Mouse (Mus musculus) forebrain, embryonic 11.5 days (tissue): ENCODE data around the gene Zkscan3. TPM values are rescaled to one million over a fixed set of nuclear protein-coding genes. Genes with fewer than 3 reads are reported as not detected.

Experiments
- ATAC-seq: fragments of 200-750 bp; cut with Nextera tagmentation; replicated peaks from 2 replicates; pipeline ENCODE4 v1.8.0; 2017; ENCODE audit warnings: moderate TSS enrichment; ENCODE audit not compliant: low FRiP score
- DNase-seq: peaks from one replicate; pipeline ENCODE4 v3.0.0-alpha.2; 2017; ENCODE audit warnings: low spot score
- H3K27ac ChIP-seq: fragments of 300-500 bp; sonication (generic); 2 replicates; pipeline ENCODE4 v1.5.1; 2014; ENCODE audit warnings: low read depth, low read length
- H3K27me3 ChIP-seq: fragments of 300-500 bp; sonication (generic); 2 replicates; pipeline ENCODE4 v1.6.1; 2014; ENCODE audit warnings: mild to moderate bottlenecking, low read length, mixed read lengths; ENCODE audit not compliant: control insufficient read depth, insufficient read depth
- H3K36me3 ChIP-seq: fragments of 300-500 bp; sonication (generic); 2 replicates; pipeline ENCODE4 v1.6.1; 2014; ENCODE audit warnings: mild to moderate bottlenecking, low read length, moderate library complexity, mixed read lengths; ENCODE audit not compliant: control insufficient read depth, insufficient read depth
- H3K4me1 ChIP-seq: fragments of 300-500 bp; sonication (generic); replicated peaks from 2 replicates; pipeline ENCODE4 v1.6.1; 2014; ENCODE audit warnings: low read length, mixed read lengths; ENCODE audit not compliant: control insufficient read depth, insufficient read depth
- H3K4me2 ChIP-seq: fragments of 300-500 bp; sonication (generic); 2 replicates; pipeline ENCODE4 v1.6.1; 2014; ENCODE audit warnings: low read depth, mild to moderate bottlenecking, low read length, moderate library complexity, mixed read lengths; ENCODE audit not compliant: severe bottlenecking
- H3K4me3 ChIP-seq: fragments of 300-500 bp; sonication (generic); 2 replicates; pipeline ENCODE4 v1.5.1; 2014; ENCODE audit warnings: low read depth, low read length
- H3K9ac ChIP-seq: fragments of 300-500 bp; sonication (generic); 2 replicates; pipeline ENCODE4 v1.6.1; 2014; ENCODE audit warnings: low read length
- H3K9me3 ChIP-seq: fragments of 300-500 bp; sonication (generic); 2 replicates; pipeline ENCODE4 v1.6.1; 2016; ENCODE audit warnings: low read length, mixed read lengths; ENCODE audit not compliant: control insufficient read depth
- WGBS: fragments of 180-500 bp; shearing (Covaris S2); extraction: QIAGEN DNeasy Blood & Tissue Kit; methylation state at CpG from one replicate; pipeline ENCODE4 v1.1.7; 2014; 5-methylcytosine and 5-hydroxymethylcytosine counted together
- polyA plus RNA-seq: library from polyadenylated mRNA; unstranded; fragments of >200 nt; fragmentation: Nextera tagmentation; extraction: Ambion mirVana; gene quantifications from 2 replicates; pipeline ENCODE4 v1.2.1, GENCODE M21; 2014

The Zkscan3 gene
- polyA plus RNA-seq, 1 experiment from 2014 or later: 91.3 TPM

- no peaks in the 10 kb centered on the region for H3K27me3 ChIP-seq
- no peak for ATAC-seq
- no peak overlapping the region for H3K4me3 ChIP-seq
- no peaks in the 10 kb centered on the region for H3K36me3 ChIP-seq
- no peaks in the 10 kb centered on the region for H3K9me3 ChIP-seq
- 68% methylated on average over 6 of the region's 6 CpGs for WGBS
- H3K9ac ChIP-seq: no peak overlapping the region
- no peak overlapping the region for H3K4me2 ChIP-seq
- no peak for DNase-seq
- H3K4me1 ChIP-seq: no peaks in the 10 kb centered on the region
- H3K27ac ChIP-seq: no peak overlapping the region
These were observed 16.3 kb upstream of the Zkscan3 start for GRCm38 (mm10) chr13:21418865-21419264.

- no peaks in the 10 kb centered on the region for H3K36me3 ChIP-seq
These were observed 14.9 kb upstream of the Zkscan3 start for GRCm38 (mm10) chr13:21417298-21418010.

GRCm38 (mm10) chr13:21415750-21416149 is 13.2 kb upstream of the Zkscan3 start:
- Histone ChIP-seq H3K9ac (no peak overlapping the region), H3K27me3 (no peaks in the 10 kb centered on the region), H3K9me3 (no peaks in the 10 kb centered on the region), H3K4me3 (no peak overlapping the region), H3K4me1 (no peaks in the 10 kb centered on the region), H3K27ac (no peak overlapping the region), H3K36me3 (no peaks in the 10 kb centered on the region), H3K4me2 (no peak overlapping the region)
- no peak for ATAC-seq
- 87% methylated on average over 2 of the region's 2 CpGs for WGBS
- DNase-seq: no peak

More at GRCm38 (mm10) chr13:21417298-21418010, 14.9 kb upstream of the Zkscan3 start:
- 83% methylated on average over 6 of the region's 6 CpGs for WGBS
- no peaks in the 10 kb centered on the region for H3K9me3 ChIP-seq
- H3K4me3 ChIP-seq: no peak overlapping the region
- H3K4me2 ChIP-seq: no peak overlapping the region
- H3K4me1 ChIP-seq: no peaks in the 10 kb centered on the region
- ATAC-seq (no peak), DNase-seq (no peak)
- no peak overlapping the region for H3K9ac ChIP-seq
- no peak overlapping the region for H3K27ac ChIP-seq
- no peaks in the 10 kb centered on the region for H3K27me3 ChIP-seq

DNA sequence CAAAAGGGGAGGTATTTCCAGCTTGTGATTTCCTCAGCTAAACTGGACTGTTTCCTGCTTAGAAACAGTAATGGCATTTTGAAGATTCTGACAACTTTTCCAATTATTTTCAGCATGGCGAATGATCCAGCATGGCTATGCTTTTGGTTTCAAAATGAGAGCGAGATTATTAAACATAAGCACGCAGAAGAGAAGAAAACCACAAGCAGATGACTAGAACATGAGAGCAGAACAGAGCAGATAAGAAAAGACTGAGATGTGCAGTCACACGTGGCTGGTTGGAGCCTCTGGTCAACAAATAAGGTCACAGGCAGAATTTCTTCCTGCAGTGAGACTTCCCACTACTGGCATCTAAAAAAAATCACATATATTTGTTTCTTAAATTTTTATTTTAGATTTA is 12.7 kb upstream of the Zkscan3 start:
- Histone ChIP-seq H3K4me2 (no peak overlapping the region), H3K9ac (no peak overlapping the region), H3K4me3 (no peak overlapping the region), H3K36me3 (no peaks in the 10 kb centered on the region), H3K27ac (no peak overlapping the region), H3K9me3 (no peaks in the 10 kb centered on the region), H3K4me1 (no peaks in the 10 kb centered on the region), H3K27me3 (no peaks in the 10 kb centered on the region)
- ATAC-seq: no peak
- no peak for DNase-seq
- 85% methylated on average over 4 of the region's 4 CpGs for WGBS

DNA sequence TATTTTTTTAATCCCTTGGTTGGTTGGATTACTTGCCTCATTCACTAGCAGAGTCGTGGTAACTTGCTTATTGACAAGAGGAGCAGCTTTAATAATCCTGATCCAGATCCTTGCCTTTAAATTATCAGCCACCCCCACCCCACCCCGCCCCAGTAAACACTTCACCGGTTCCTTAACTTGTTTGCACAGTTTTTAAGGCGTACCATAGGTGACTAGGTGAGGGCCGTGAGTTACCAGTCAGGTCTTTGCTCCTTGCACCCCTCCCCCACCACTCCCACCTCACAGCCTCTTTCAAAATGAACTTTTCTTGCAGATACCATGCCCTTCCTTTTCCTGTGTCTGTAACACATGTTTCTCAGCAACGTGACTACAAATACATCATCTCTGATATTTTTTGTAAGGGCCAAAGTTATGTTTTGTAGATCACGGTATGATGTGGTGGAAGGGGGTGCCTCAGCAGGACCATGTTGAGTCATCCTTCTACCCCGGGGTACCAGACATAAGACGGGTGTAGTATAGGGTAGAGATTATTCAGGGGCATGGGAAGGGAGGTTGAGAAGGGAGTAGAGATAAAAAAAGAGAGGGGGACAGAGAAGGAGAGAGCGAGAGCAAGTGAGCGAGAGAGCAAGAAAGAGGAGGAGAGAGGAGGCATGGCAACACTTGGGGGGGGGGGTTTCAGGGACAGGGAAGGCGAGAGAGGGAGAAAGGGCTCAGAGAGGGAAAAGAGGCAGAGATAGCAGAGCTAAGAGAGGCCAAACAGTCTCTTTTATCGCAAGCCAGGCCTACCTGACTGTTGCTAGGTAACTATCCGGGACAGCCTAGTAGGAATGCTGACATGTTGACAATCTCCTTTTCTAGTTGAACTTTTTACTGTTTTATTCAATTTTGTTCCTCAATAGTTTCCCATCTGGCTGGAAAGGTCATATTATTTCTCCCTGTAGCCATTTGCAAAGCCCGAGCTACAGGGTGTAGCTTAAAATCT is 12.0 kb upstream of the Zkscan3 start:
- WGBS: 74% methylated on average over 14 of the region's 15 CpGs
- no peaks in the 10 kb centered on the region for H3K36me3 ChIP-seq
- H3K9ac ChIP-seq: no peak overlapping the region
- ATAC-seq (no peak), DNase-seq (no peak)
- no peak overlapping the region for H3K27ac ChIP-seq
- no peaks in the 10 kb centered on the region for H3K4me1 ChIP-seq
- no peaks in the 10 kb centered on the region for H3K9me3 ChIP-seq
- H3K4me2 ChIP-seq: no peak overlapping the region
- no peaks in the 10 kb centered on the region for H3K27me3 ChIP-seq
- H3K4me3 ChIP-seq: no peak overlapping the region

DNA sequence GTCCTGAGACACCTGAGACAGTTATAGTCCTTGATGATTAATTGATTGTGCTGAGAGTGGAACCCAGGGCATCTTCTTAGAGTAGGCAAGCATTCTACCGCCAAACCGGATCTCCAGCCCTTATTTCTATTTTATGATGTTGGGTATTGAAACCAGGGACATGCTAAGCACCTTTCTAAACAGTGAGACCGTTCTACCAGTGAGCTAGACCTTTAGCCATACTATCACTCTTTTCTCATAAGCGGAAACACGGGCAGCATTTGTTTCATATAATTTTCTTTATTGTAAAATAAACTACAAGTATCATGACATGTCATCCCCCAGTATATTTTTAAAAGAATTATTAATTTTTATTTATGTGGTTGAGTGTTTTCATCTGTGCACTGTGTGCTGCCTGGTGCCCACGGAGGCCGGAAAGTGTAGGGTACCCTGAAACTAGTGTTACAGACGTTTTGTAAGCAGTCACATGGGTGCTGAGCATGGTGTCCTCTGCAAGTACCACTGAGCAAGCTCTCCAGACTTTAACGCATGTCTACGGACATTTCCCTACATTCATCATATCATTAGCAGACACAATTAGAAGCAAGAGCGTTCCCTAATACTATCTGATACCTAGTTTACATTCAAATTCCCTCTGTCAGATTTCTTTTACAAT is 6.4 kb upstream of the Zkscan3 start:
- no peak overlapping the region for H3K27ac ChIP-seq
- no peak for ATAC-seq
- peak overlapping the region; percentile 41 for H3K4me3 ChIP-seq
- H3K27me3 ChIP-seq: no peaks in the 10 kb centered on the region
- H3K4me2 ChIP-seq: peak overlapping the region; percentile 76
- no peaks in the 10 kb centered on the region for H3K9me3 ChIP-seq
- no peaks in the 10 kb centered on the region for H3K4me1 ChIP-seq
- no peak for DNase-seq
- WGBS: 53% methylated on average over 11 of the region's 11 CpGs
- H3K9ac ChIP-seq: peak overlapping the region; percentile 70
- no peaks in the 10 kb centered on the region for H3K36me3 ChIP-seq

DNA sequence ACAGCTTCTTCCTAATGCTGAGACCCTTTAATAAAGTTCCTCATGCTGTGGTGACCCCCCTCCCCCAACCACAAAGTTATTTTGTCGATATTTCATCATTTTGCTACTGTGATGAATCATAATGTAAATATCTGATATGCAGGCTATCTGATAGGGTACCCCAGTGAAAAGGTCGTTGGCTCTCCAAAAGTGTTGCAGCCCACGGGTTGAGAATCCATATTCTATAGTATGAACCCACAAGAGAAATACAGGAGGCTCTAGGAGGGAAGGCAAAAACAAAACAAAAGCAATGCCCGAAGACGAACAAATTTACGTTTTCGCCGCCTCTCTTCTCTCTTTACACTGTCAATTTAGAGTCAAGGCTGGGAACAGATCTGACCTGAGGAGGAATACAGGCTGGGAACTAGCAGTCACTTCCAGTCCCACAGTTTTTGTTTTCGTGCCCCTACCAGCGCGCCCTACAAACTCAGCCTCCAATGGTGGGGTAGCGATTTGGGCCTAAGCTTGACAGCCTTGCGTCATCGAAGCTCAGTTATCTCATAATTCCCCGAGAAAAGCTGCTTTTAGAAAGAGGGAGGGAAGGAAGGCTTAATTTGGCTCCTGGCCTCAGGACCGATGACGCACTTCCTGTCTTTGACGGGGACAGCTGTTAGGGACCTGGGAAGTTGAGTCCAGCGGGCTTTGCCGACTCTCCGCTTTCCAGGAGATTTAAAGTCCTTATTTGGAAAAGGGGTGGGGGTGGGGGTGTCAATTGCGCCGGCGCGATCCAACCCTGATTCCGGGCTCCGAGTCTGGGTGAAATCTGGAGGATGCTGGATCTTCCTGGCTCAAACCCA is 5.6 kb upstream of the Zkscan3 start:
- 5% methylated on average over 27 of the region's 27 CpGs for WGBS
- peak; percentile 95 for ATAC-seq

GRCm38 (mm10) chr13:21407341-21407740 is 4.8 kb upstream of the Zkscan3 start:
- Histone ChIP-seq H3K4me3 (no peak overlapping the region), H3K4me1 (no peaks in the 10 kb centered on the region), H3K9me3 (no peaks in the 10 kb centered on the region), H3K36me3 (no peaks in the 10 kb centered on the region), H3K9ac (no peak overlapping the region), H3K27ac (no peak overlapping the region), H3K4me2 (no peak overlapping the region; the same call in 1 of the 2 replicates), H3K27me3 (no peaks in the 10 kb centered on the region)
- DNase-seq (no peak), ATAC-seq (no peak)
- 79% methylated on average over 11 of the region's 11 CpGs for WGBS

More for the DNA sequence above, 5.6 kb upstream of the Zkscan3 start:
- Histone ChIP-seq H3K9me3 (no peaks in the 10 kb centered on the region), H3K4me2 (peak overlapping the region; percentile 76), H3K27ac (no peak overlapping the region), H3K9ac (peak overlapping the region; percentile 70), H3K4me3 (peak overlapping the region; percentile 41), H3K4me1 (no peaks in the 10 kb centered on the region), H3K36me3 (no peaks in the 10 kb centered on the region), H3K27me3 (no peaks in the 10 kb centered on the region)
- DNase-seq: peak; percentile 77
